Mouse (Mus musculus) left cerebral cortex, postnatal 25 days (tissue): ENCODE measurements around the gene Olfr298. TPM values are rescaled to one million over a fixed set of nuclear protein-coding genes. Genes with fewer than 3 reads are reported as not detected.

Experiments
- DNase-seq, 2 experiments: peaks; one replicate each; pipeline ENCODE4 v3.0.0; 2022; ENCODE audit warnings: low spot score in 2 of 2, mixed read lengths in 1 of 2
- intact Hi-C: fragments of 180-260 bp; cut with DNase I; formaldehyde crosslinking; loops from one replicate; pipeline ENCODE4 v1.15.1; 2025
- total RNA-seq, 2 experiments: library from RNA; stranded (reverse); gene quantifications; 2 replicates each; pipeline ENCODE4 v1.2.3; 2021

The Olfr298 gene
- total RNA-seq = not detected

DNA sequence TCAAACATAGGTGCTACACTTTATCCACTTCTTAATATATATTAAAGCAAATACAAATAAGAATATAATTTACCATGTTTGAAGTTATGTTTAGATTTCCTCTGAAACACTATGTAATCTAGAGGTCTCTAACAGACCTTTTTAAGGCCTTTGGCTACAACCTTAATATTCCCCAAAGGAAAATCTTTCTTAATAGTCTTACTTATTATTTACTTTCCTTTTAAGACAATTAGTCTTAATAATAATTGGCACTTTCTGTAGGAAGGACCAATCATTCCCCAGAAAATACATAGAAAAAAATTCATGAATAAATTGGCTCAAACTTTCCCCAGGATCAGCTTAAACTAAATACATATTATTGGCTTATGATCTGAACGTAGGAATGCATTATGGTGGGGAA, at the start of gene Olfr298:
Gene Olfr298, minus strand, starts transcription at position 101 of the 400 bp plus-strand sequence.
- intact Hi-C loops = no loop called here
- no peak for DNase-seq

DNA sequence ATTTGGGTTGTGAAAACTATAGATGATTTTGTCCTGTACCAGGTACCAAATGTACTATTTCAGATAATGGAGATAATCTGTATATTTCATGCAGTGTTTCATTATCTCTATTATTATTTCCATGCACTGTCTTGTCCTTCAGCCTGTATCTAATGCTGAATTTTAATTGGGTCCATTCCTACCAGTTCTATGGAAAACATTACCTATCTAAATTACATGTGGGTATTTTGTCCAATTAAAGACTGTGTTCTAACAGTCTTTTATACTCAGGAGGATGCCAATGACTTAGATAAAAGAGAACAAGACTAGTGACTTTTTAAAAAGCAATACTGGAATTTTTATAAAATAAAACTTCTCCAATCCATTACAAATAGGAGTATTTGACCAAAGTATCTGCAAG, 27.4 kb upstream of the Olfr298 start, which contains the start of gene Olfr297:
Gene Olfr297, plus strand, starts transcription at position 301 of the 400 bp plus-strand sequence.
- intact Hi-C loops = no loop called here
- no peak for DNase-seq

GRCm38 (mm10) chr7:86459621-86460020, 32.7 kb downstream of the Olfr298 start, which contains the start of gene Olfr299:
TSS of gene Olfr299 (plus strand) at chr7:86459921.
- intact Hi-C loops = loop anchor here (10.0 kb wide), 1 partner anchor 65 kb away; the partner anchor contains the start of gene Olfr303
- DNase-seq = no peak

Other genes with a start within 250 kb of the Olfr298 start
- not detected for gene Vmn2r76, start 246.2 kb downstream of the Olfr298 start, total RNA-seq
- not detected for gene Olfr310, start 215.3 kb downstream of the Olfr298 start, total RNA-seq
- gene Olfr309, start 178.8 kb downstream of the Olfr298 start, total RNA-seq = not detected
- gene Olfr308, start 166.9 kb downstream of the Olfr298 start, total RNA-seq = not detected
- gene Olfr307, start 154.9 kb downstream of the Olfr298 start, total RNA-seq = not detected
- not detected for gene Olfr305, start 125.6 kb downstream of the Olfr298 start, total RNA-seq
- gene Olfr304, start 105.8 kb downstream of the Olfr298 start, total RNA-seq = not detected
- gene Olfr303, start 94.7 kb downstream of the Olfr298 start, total RNA-seq = not detected
- not detected for gene Olfr301, start 88.6 kb downstream of the Olfr298 start, total RNA-seq
- not detected for gene Olfr299, start 32.6 kb downstream of the Olfr298 start, total RNA-seq
- not detected for gene Olfr297, start 27.5 kb upstream of the Olfr298 start, total RNA-seq
- gene Olfr295, start 91.4 kb upstream of the Olfr298 start, total RNA-seq = not detected
- not detected for gene Olfr294, start 124.2 kb upstream of the Olfr298 start, total RNA-seq
- not detected for gene Olfr293, start 156.6 kb upstream of the Olfr298 start, total RNA-seq
- not detected for gene Olfr292, start 195.8 kb upstream of the Olfr298 start, total RNA-seq